Mouse (Mus musculus) urinary bladder, postnatal 36 days (tissue): ENCODE results near the gene Zfp759.
"Not testable (repeated sequence)": the region's sequence is repeated elsewhere in the genome, so short reads cannot be mapped to it uniquely, and the experiment has no call there.

Experiments used
- DNase-seq, 2 experiments: peaks; one replicate each; pipeline ENCODE4 v3.0.0; 2022; ENCODE audit warnings: low spot score in 2 of 2, mixed read lengths in 1 of 2

The Zfp759 gene

DNA sequence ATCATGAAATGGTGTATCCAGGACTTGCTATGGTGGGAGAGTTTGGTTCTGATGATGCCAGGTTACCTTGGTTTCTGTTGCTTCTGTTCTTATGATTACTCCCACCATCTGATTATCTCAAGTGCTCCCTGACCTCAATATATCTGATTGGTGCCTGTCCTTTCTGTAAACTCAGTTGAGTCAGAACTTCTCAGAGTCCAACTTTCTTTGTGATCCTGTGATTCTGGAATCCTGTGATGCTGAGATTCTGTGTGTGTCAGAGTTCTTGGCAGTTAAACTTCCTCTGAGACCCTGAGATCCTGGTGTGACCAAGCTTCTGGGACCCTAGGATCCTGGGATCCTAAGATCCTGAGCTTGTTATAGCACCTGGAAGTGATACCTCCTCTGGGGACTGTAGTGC, at the start of gene Zfp759:
Gene Zfp759 (plus strand): TSS at position 301 of the 400 bp plus-strand sequence.
- DNase-seq: not testable (repeated sequence)

DNA sequence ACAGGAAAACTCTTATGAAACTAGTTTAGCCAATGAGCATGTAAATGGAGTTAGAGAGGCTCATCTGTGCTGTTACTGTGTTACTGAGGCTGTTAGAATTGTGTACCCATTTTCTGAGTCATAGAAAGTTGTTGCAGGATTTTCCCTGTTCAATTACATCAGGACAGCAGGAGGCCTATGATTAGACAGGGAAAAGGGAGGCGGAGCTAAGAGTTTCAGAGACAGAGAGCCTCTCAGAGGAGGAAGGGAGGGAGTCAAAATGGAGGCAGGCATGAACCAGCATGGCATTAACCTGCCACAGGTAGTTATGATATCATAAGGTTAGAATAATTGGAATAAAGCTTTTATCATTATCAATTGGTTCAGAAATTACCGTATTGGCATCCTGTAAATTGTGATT, 48.7 kb upstream of the Zfp759 start:
- DNase-seq: no peak

DNA sequence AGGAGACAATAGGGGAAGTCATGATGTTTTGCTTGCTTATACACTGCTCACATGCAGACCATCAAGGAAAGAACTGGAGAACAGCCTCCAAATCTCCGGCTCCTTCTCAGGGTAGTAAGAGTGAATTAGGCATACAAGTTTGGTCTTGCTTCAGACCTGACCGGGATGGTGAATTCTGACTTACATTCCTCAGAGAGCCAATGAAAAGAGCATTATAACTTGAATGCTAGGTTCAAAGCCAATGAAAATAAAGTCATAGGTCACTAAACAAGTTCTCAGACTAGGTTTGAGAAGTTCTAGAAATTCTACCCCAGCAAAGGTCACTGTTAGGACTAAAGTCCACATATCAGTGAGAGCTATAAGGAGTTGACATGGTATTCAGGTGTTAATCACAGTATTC, 44.2 kb upstream of the Zfp759 start:
- DNase-seq: no peak

DNA sequence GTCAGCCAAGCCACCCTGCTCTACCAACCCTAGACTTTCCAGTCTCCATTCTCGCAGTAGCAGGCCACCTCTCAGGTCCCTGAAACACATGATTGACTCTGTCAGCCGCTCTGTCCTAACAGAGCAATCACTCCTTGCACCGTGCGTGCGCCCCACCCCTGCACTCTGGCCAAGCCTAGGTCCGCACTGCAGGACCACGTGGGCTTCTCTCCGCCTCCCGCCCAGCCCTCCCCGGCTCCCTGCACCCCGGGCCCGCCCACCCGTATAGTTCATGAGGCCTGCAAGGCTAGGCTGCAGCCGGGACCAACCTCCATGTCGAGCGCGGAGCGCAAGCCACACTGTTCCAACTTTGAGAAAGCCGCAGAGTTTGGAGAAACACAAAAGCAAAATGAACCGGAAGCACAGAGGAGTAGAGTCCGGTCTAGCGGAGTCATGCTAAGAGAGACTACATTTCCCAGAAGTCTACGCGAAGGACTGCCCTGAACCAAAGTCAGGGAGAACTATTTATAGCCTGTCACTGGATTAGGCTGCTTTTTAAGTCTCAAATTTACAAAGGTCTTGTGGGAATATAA, 40.2 kb upstream of the Zfp759 start:
- peak; percentile 69 to 82 for DNase-seq

DNA sequence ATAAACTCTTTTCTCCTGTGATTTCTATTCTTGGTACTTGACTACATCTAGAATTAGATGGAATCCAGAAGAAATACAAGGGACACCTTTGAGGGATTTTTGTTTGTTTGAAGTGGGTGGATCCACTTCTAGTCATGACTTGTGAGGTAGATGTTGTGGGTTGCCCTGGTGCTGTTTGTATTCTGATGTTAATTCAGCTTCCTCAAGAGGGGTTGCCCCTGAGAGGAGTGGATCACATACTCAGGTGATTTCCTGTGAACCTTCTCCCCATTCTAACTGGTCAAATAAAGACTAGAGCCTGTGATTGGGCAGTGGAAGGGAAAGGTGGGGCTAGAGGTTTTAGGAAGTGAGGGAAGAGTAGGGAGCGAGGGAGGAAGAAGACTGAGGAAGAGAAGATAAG, 39.5 kb upstream of the Zfp759 start:
- DNase-seq: peak in 1 of 2 experiments; percentile 8

DNA sequence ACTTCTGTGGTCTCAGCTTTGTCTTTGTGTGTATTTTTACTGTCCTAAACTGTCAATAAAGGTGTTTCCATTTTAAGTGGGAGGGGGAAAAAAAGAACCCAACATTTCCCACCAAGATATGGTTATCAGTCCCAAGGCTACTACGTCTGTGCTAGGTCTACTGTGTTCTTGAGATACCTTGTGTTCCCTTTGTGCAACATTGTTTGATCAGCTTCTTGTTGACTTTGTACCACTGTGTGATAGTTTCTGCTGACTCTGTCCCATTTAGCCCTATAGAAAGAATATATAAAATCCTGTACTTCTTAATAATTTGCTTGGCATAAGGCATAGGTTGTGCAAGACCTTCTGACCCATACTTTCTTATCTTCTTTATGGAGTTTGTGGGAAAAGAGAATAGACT, 31.3 kb upstream of the Zfp759 start:
- DNase-seq: no peak

DNA sequence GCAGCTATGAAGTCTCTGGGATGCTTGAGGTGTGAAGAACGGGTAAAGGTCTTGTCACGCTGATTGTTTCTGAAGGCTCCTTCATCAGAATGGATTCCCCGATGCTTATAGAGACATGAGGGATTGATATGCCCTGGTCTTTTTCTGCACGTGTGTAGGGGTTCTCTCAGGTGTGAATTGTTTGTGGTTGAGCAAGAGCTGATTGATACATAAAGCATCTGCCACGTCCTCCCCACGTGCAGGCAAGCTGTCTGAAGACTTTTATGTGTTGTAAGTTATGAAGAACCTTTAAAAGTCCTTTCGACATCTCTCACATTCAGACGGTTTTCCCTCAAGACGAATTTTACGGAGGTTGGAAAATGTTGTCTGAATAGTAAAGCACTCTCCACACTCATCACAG, 23.6 kb upstream of the Zfp759 start, which contains the start of gene Zfp708:
Gene Zfp708 (minus strand): TSS at position 101 of the 400 bp plus-strand sequence.
- DNase-seq: no peak

DNA sequence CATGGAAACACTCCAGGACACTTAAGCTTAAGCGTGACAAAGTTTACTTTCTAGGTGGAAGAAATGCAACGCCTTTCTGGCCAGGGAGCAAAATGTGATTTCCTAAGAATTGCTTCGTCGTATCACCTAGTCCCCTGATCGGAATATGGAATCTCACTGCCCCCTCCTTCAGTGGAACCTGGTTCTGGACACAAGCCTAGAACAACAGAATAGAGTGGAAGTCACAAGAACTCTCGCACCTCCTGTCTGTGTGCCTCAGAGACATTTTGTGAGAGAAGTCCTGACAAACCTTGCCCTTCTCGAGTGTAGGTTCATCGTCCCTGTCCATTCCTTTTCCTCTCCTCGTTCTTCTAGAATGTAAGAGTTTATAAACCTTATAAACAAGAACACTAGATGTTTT, 13.8 kb upstream of the Zfp759 start:
- DNase-seq: no peak

DNA sequence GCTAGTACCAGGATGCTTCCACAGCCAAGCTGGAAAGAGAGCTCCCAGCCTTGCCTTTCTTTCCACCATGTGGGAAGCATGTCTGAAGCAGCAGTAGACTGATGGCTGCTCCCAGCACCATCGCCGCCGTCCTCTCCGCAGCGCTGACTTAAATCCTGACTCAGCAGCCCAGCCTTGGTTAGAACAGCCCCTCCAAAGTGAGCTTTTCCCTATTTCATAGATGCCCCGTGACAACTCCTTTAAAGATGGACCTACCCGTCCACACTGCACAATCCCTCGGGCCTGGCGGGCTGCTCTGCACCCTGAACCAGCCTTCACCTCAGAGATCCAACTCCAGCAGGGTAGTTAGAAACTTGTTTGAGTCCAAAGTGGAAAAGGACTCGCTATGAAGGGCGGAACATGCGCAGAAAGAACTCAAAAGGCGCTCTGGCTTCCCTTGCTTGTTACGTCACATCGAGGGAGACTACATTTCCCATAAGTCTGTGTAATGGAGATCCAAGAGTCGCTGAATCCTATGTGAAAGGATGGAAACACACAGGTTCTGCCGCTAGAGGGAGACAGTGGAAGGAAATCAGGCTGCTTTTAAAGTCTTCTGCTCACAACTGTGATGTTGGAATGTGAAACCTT, 13.2 kb upstream of the Zfp759 start, which contains the start of gene Gm28557:
Gene Gm28557 (minus strand): TSS at position 411 of the 627 bp plus-strand sequence.
- DNase-seq: peak; percentile 83 to 90

DNA sequence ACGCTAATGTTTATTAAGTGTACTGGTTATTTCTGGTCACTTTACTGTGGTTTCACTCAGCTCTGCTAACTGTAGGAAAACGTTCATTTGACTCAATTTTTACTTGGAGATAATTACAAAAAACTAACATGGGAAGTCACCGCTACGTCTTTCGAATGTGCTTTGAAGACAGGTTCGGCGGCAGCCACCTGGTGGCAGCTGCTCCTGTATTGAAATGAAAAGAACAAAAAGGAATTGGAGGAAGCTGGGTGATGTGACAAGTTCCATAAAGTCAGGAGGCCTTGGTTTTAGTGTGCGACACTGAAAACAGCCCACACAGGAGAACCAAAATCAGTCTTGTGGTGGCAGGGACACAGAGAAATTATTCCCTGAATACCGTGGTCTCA, 12.6 kb upstream of the Zfp759 start:
- DNase-seq: no peak

DNA sequence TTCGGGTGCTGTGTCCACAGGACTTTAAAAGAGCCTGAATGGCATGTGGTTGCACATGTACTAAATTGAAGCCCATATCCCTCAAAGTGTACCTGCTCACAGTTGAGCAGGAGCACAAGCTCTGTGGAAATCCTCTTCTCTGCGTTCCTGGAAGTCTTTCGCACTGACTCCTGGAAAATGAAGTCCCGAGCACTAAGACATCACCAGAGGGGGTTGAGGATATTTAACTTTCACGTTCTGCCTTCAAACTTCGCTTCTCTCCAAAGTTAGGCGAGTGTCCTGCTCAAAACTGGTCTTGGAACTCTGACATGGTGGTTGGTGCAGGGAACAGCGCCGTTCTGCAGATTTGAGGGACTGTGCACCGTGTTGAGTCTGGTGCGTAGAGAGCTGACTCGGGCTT, 9.4 kb upstream of the Zfp759 start:
- no peak for DNase-seq

DNA sequence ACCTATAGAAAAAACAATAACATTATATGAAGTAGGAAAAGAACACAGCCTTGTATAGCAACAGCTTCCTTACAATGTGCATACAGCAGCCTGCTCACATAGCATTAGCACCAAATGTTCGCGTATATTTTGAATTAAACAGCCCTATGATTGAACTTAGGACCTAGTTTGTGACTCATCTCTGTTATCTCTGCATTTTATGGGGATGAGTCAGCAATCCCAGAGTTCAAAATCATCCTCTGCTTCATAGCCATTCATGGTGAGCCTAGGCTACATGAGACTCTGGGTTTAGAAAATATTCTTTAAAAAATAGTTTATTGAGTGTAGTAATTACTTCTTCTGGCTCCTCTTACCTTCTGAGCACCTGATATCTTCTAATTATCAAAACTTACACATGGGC, 8.2 kb upstream of the Zfp759 start:
- DNase-seq: no peak

DNA sequence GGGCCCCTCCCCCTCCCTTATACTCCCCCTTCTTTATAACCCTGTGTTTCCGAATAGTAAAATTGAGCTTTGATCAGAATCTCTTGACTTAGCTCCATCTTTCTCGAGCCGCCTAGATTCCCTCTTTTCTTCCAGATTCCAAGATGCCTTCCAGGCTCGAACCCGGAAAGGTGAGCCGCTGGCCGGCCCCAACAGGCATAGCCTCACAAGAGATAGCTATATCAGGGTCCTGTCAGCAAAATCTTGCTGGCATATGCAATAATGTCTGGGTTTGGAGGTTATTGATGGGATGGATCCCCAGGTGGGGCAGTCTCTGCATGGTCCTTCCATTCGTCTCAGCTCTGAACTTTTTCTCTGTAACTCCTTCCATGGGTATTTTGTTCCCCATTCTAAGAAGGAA, 5.3 kb upstream of the Zfp759 start, which contains the start of gene Rslcan18:
Gene Rslcan18 (minus strand): TSS at position 101 of the 400 bp plus-strand sequence.
- not testable (repeated sequence) for DNase-seq

DNA sequence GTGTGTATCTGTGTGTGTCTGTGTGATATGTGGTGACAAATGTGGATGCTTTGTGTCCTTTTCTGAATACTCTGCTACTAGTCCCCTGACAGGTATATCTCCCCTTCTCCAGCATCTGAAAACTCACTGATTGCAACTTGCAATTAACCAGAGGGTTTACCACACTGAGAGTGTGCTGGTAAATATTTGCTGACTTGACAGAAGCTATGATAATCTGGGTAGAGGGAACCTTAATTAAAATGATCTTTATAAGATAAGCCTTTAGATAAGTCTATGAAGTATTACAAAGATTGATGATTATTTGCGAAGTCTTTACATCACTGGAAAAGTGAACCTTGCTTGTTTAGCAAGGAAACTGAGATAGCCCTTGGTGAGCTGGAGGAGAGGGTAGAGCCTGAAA, 3.0 kb downstream of the Zfp759 start:
- DNase-seq: no peak

DNA sequence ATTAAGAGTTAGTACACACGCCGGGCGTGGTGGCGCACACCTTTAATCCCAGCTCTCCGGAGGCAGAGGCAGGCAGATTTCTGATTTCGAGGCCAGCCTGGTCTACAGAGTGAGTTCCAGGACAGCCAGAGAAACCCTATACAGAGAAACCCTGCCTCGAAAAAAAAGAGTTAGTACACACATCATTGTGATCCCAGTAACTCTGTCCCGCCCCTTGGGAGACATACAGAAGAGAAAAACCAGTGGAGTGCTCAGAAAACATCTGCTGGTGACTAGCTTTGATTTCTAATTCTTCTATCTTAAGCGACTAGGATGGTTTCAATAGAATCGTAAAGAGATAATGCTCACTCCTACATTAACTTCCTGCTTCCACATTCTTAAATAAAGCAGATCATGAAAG, 6.0 kb downstream of the Zfp759 start:
- DNase-seq: not testable (repeated sequence)

DNA sequence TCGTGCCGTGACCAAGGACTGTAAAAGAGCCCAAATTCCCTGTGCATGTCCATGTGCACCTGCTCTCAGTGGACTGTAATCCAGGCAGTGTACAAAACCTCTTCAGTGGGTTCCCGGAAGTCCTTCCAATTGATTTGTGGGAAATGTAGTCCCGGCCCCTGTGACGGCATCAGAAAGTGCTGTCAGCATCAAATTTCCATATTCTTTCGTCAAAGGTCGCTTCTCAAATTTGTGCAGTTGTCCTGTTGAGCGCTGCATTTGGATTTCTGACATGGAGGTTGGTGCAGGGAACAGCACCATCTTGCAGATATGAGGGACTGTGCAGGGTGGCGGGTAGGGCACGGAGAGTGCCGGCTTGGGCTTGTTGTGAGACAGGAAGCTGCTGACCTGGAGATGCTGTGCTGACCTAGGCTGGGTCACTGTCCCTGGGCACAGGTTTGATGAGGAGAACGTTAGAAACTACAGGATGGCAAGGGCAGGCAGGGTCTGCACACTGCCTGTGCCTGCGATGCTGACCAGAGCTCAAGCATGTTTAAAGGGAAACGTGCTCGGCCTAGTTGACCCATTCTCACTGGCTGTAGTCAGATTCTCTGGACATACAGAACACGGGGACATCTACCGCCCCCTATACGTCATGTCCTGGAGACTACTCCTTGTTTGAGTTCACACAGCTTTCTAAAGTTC, 6.7 kb downstream of the Zfp759 start:
- peak; percentile 78 to 82 for DNase-seq

DNA sequence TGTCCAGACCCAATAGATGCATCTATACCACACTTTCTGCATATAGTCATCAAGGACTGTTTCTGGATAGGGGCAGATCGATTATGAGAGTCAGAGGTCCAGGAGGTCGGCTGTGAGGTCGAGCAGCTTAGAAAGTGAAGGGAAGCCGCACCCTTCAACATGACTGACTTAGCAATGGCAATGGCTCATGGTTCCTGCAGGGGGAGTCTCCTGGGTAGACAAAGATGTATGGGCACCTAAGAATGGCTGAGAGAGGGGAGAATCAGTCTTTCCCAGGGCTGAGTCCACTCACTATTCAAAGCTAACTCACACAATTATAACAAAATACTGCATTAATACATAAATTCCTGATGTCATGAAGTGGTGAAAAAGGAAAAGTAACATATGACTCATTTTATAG, 44.7 kb downstream of the Zfp759 start:
- not testable (repeated sequence) for DNase-seq

DNA sequence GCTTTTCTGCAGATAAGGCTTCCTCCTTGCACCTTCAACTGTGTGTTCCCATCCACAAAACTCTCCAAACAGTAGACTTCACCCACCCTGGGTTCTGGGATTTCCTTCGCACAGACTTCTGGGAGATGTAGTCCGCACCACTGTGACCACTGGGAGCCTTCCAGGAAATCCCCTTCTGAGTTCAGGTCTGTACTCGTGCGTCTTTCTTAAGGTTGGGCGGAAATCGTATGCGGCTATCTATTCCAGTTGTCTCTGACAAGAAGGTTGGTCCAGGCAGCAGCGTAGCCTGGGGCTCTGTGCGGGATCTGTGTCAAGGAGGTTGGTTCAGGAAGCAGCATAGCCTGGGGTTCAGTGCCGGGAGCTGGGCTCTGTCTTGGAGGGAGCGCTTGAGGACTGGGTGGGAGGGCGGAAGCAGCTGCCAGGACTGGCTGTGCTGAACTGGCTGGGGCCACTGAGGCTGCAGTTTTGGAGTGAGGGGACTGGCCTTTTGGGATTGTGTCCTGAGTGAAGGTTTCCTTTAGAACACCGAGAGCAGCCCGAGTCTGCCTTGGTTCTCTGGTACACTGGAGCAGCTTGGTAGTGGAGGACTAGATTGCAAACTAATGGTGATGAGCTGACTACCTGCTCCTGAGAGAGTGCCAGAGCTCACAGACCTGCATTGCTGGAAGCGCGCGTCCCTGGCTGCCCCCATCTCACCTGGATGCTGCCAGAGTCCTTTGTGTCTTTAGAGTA, 51.7 kb downstream of the Zfp759 start, which contains the start of gene Rsl1:
Gene Rsl1 (plus strand): TSS at position 192 of the 732 bp plus-strand sequence.
- DNase-seq: peak; percentile 79 to 83

DNA sequence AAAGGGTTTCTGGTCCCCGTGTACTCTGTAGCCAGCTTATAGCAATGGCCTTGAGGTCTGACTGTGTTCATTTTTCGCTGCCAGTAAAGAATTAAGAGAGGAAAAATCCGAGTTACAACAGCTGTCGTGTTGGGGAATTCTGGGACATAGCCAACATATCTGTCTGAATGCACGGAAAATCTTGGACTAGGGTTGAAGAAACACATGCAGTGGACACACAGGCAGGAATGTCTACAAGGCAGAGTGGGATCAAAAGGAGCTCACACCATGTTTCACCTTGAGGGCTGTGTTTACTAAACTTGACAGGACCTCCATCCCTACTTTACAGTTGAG, 52.2 kb downstream of the Zfp759 start:
- DNase-seq: no peak
